Mouse (Mus musculus) MEL (cell line): ENCODE measurements around the gene 3110082I17Rik.

Experiments used
- CTCF ChIP-seq, 3 experiments: IDR thresholded peaks in 2 of 3; conservative IDR thresholded peaks in 1 of 3; 2 replicates each; pipeline ENCODE4 v1.5.1; 2011 to 2012; ENCODE audit warnings: low read length in 3 of 3, low read depth in 2 of 3, mild to moderate bottlenecking in 2 of 3, improper control_type of control experiment in 1 of 3, inconsistent platforms in 1 of 3, mixed read lengths in 1 of 3, moderate library complexity in 1 of 3; ENCODE audit not compliant: control insufficient read depth in 1 of 3, insufficient read depth in 1 of 3, poor library complexity in 1 of 3, severe bottlenecking in 1 of 3
- EP300 ChIP-seq, 2 experiments: IDR thresholded peaks; 2 replicates each; pipeline ENCODE4 v1.6.1; 2011; ENCODE audit warnings: improper control_type of control experiment in 2 of 2, low read length in 2 of 2, low read depth in 1 of 2, mild to moderate bottlenecking in 1 of 2
- KAT2A ChIP-seq: conservative IDR thresholded peaks from 2 replicates; pipeline ENCODE4 v1.6.1; 2012; ENCODE audit warnings: low read depth, low read length, improper control_type of control experiment, inconsistent platforms
- MAFK ChIP-seq: IDR thresholded peaks from 2 replicates; pipeline ENCODE4 v1.6.1; 2011; ENCODE audit warnings: low read depth, mild to moderate bottlenecking, low read length, improper control_type of control experiment, borderline replicate concordance
- MAZ ChIP-seq: IDR thresholded peaks from 2 replicates; pipeline ENCODE4 v1.6.1; 2012; ENCODE audit warnings: low read depth, mild to moderate bottlenecking, inconsistent platforms, low read length, improper control_type of control experiment
- MXI1 ChIP-seq: IDR thresholded peaks from 2 replicates; pipeline ENCODE4 v1.6.1; 2011; ENCODE audit warnings: mild to moderate bottlenecking, low read depth, low read length, improper control_type of control experiment
- NRF1 ChIP-seq: IDR thresholded peaks from 2 replicates; pipeline ENCODE4 v1.6.1; 2014; ENCODE audit warnings: low read depth, mild to moderate bottlenecking, inconsistent platforms, low read length, improper control_type of control experiment, moderate library complexity; ENCODE audit not compliant: poor library complexity, insufficient read depth, severe bottlenecking
- POLR2A ChIP-seq, 2 experiments: IDR thresholded peaks; 2 replicates each; pipeline ENCODE4 v1.6.1; 2011 to 2012; ENCODE audit warnings: low read length in 2 of 2, mild to moderate bottlenecking in 2 of 2, control low read depth in 1 of 2, improper control_type of control experiment in 1 of 2, low read depth in 1 of 2, moderate library complexity in 1 of 2; ENCODE audit not compliant: control insufficient read depth in 1 of 2, insufficient read depth in 1 of 2, poor library complexity in 1 of 2
- POLR2AphosphoS5 ChIP-seq: IDR thresholded peaks from 2 replicates; pipeline ENCODE4 v1.6.1; 2012; ENCODE audit warnings: low read depth, borderline replicate concordance, mild to moderate bottlenecking, inconsistent platforms, low read length, moderate library complexity, mixed read lengths
- RCOR1 ChIP-seq: IDR thresholded peaks from 2 replicates; pipeline ENCODE4 v1.6.1; 2012; ENCODE audit warnings: low read depth, mild to moderate bottlenecking, inconsistent platforms, low read length, improper control_type of control experiment
- SIN3A ChIP-seq: IDR thresholded peaks from 2 replicates; pipeline ENCODE4 v1.6.1; 2012; ENCODE audit warnings: low read length, improper control_type of control experiment, inconsistent platforms
- USF2 ChIP-seq, 2 experiments: IDR thresholded peaks; 2 replicates each; pipeline ENCODE4 v1.6.1; 2011 to 2012; ENCODE audit warnings: improper control_type of control experiment in 2 of 2, low read length in 2 of 2, borderline replicate concordance in 1 of 2, inconsistent platforms in 1 of 2, low read depth in 1 of 2, mild to moderate bottlenecking in 1 of 2; ENCODE audit not compliant: insufficient read depth in 1 of 2
- ZC3H11A ChIP-seq: IDR thresholded peaks from 2 replicates; pipeline ENCODE4 v1.6.1; 2012; ENCODE audit warnings: low read depth, mild to moderate bottlenecking, inconsistent platforms, low read length, improper control_type of control experiment

GRCm38 (mm10) chr5:139392219-139393196 lies 67.8 kb downstream of the 3110082I17Rik start:
- TF ChIP-seq CTCF (IDR thresholded peaks at IDR 0.05 in 2 of 3, conservative IDR thresholded peaks at IDR 0.05 in 1 of 3; ENCODE audit: control insufficient read depth in 1 of 3, insufficient read depth in 1 of 3, low read depth in 2 of 3, low read length in 3 of 3, poor library complexity in 1 of 3, severe bottlenecking in 1 of 3) = no peak
- no peak for TF ChIP-seq POLR2A (IDR thresholded peaks at IDR 0.05; ENCODE audit: control insufficient read depth in 1 of 2, insufficient read depth in 1 of 2, low read depth in 1 of 2, low read length in 2 of 2, poor library complexity in 1 of 2)
- 0 out of 2 replicates have a peak, but pooled peaks have one; percentile 17 for TF ChIP-seq POLR2AphosphoS5
- no peak for TF ChIP-seq NRF1
- TF ChIP-seq MAZ = no peak
- TF ChIP-seq USF2 (IDR thresholded peaks at IDR 0.05; ENCODE audit: borderline replicate concordance in 1 of 2, insufficient read depth in 1 of 2, low read depth in 1 of 2, low read length in 2 of 2) = no peak
- no peak for TF ChIP-seq RCOR1
- TF ChIP-seq SIN3A = no peak
- no peak for TF ChIP-seq ZC3H11A
- no peak for TF ChIP-seq EP300 (IDR thresholded peaks at IDR 0.05; ENCODE audit: low read depth in 1 of 2, low read length in 2 of 2)
- no peak for TF ChIP-seq KAT2A
- TF ChIP-seq MXI1 = no peak
- no peak for TF ChIP-seq MAFK
